Mouse (Mus musculus) yolk sac, embryonic 10.5 days (tissue): ENCODE measurements at regions not wholly inside any gene's neighbourhood (a gene's known extent, or its start where the extent isn't known, plus 50 kb on each side); places are given as distances from the start of the nearest gene placed in this dataset.

Experiments used
- DNase-seq: peaks from one replicate; pipeline ENCODE4 v3.0.0-alpha.2; 2017; ENCODE audit warnings: low spot score

DNA sequence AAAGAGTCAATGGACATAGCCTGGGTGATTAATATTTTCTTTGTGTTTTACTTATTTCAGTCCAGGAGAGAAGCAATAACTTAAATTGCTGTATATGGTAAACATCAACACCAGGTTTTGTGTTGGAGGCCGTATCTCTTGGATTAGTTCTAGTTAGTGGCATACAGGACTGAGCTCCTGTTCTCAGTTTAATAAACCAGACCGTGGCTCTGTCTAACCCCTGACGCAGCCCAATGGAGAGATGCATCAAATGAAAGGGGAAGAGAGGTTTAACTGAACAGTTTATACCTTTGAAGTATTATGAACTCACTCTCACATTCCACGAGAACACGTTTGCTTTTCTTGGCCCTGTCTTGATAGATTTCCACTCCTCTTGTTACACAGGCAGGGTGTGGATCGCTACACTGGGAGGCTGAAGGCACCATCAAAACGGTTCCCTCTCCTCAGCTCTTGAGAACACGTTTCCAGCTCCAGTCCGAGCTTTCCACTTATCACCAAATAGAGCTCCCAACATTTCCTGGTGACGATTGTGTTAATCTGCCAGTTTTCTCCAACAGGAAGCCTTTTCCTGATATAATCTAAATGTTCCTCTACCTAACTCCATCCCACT is 54.0 kb upstream of the Cerkl start:
- DNase-seq = no peak

DNA sequence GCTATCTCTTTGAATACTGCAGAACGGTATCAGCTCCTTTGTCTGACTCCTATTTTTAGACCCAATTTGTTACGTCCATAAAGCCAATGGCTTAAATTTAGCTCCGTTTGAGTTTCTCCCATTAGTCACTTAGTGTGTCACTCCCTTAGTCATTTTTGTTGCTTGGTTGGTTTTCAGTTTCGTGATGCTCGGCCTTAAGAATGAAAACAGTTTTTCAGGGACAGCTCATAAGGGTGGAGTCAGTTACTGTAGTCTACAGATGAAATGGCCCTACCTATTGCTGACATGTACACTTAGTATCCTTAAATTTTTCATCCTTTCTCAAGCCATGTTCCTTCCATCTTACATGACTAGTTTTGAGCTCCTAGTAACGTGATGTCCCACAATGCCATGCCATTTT is 54.5 kb upstream of the Cerkl start:
- no peak for DNase-seq

- DNase-seq = peak; percentile 16
Measured at GRCm38 (mm10) chr2:79511676-79512323, 55.2 kb upstream of the Cerkl start.

GRCm38 (mm10) chr2:79512374-79512773 is 55.8 kb upstream of the Cerkl start:
- no peak for DNase-seq

DNA sequence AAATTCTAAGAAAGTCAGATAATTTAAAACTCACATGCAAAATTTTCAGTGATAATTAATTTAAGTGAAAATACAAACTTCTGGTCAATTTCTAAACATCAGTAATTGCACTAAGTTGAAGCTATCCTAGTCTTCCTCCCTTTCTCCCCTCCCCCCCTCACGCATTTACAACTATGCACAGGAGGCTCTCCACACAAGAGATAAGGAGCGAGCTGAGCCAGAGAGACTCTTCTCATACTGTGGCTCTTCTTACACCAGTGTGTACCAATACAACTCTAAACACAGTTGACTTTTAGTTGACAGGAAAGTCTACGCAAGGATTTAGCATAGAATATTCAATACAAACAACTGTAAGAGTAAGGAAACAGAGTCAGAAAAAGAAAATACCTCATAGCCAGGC is 57.1 kb upstream of the Cerkl start:
- no peak for DNase-seq

- no peak for DNase-seq
Measured at GRCm38 (mm10) chr2:79518046-79518750, 61.6 kb upstream of the Cerkl start.

DNA sequence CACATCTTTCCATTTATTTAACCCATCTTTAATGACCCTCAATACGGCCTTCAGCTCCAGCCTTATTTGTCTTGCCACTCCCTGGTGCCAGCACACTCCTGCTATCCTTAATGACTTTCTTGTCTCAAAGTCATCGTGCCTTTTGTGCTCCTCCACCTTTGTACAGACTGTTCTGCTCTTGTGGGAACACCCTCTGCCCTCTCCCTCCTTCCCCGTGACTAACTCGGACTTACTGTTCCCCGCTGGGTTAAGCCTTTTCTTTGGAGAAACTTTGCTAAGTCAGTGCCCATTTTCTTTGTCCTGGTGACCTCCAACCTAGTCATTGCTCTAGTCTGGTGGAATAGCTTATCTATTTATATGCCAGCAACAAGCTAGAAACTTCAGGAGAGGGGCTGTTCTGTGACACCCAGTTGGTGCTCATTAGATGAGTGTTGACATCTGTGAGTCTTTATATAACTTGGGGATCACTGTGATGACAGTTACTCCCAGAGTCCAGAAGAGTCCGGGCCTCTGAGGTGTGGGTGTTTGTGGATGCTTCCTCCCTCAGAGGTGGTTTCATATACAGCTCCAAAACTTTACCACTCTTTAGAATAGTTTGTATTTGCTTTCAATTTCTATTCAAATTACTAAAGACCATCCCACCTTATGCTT is 63.3 kb upstream of the Cerkl start:
- DNase-seq = no peak

DNA sequence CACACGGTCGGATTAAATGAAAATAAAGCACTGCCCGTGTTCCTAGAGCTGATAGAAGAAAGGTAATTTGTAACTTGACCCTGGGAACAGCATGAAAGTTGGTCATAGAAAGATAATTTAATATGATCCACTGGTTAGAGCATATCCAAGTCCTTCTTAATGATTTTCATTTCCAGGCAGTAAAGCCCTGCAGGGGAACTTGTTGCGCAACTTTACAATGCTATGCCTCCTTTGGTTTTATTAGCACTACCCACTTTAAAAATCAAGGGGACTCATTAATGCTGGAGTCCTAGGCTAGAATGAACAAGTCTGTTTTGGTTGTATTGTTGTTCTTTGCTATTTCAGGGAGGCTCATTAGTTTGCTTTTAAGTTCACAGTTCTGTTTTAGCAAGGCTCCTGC is 66.9 kb upstream of the Cerkl start:
- no peak for DNase-seq

- no peak for DNase-seq
Measured at GRCm38 (mm10) chr2:79527529-79527928, 70.9 kb upstream of the Cerkl start.

GRCm38 (mm10) chr2:79528347-79528990 is 71.9 kb upstream of the Cerkl start:
- no peak for DNase-seq

DNA sequence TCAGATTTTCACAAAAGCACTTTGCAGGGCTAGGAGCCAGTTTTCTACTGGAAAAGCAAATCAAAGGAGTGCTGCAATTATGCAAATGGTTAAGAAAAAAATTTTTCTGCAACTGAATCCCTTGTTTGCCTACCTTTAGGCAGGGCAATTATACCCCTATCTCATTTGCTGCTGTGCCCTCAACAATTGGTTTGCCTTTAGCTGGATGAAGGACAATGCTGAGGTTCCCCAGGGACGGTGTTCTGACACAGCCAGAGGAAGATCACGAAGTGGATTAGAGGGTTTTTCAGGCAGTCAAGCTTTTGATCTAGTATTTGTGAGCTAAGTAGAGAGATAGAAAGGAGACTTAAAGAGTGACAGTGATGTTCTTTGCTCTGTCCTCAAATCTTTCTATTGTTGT is 72.6 kb upstream of the Cerkl start:
- no peak for DNase-seq

GRCm38 (mm10) chr2:79532610-79533160 is 76.1 kb upstream of the Cerkl start:
- no peak for DNase-seq

DNA sequence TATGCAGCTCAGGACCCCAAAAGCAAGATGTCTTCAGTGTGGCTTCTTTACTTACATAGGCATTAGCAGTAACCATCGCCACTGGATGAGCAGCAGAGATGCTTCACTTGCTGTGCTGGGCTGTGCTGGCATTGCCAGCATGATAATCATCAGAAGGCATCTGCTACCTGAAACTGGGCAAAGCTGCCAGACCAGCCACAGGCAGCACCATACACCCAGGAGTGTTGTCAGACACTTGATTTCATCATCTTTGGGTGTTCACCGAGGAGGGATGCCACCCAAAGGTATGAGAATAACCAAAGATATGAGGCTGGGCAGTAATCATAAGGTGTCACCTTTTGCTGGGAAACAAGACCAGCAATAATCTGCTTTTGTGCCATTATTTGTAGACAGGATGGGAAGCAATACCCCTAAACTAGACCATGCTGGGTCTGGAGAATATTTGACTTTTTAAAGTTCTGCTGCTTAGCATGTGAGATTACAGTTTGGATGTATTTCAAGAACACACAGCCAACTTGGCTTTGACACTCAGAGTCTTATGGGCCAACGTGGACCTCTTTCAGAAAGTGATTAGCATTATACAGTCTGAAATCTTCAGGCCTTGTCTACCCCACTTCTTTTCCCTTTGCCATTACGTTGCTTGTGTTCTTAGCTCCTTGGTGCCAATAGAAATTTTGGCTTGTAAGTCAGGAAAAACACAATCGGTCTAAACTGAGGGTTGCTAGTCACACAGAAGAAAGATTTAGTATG is 80.7 kb upstream of the Cerkl start:
- DNase-seq = no peak

- DNase-seq = no peak
Measured at GRCm38 (mm10) chr2:79540384-79540783, 83.8 kb upstream of the Cerkl start.

DNA sequence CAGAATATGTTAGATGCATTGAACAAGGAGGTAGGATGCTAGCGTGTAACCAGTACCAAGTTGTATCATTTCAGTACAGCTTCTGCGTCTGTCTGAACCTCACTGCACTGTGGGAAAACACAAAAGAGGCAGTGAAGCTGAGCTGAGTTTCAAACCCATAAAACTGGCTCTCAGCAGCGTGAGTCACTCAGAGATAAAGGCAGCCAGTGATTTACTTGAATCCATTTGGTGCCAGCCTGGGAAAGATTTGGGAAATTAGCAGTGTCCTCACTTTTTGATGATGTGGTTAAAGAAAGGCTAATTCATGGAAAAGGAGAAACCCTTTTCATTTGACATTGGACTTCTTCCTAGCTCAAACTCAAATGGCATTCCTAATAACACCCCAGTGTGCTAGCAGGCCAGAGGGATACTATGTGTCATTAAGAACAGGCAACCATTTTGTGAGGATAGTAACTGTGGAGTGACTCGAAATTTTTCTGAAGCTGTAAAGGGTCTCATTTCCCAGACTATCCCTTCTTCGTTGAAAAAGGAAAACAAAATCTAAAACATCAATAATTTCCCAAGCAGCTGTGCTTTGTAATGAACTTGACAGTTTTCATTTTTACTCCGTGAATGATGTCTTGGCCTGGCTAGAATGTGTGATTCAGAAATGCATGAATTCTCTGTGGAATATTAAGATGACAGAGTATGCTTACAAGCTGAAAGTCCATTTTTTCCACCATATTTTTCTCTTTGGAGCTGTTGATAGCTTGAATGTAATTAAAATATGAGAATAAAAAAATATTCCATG is 85.8 kb upstream of the Cerkl start:
- no peak for DNase-seq

- DNase-seq = no peak
Measured at GRCm38 (mm10) chr2:79543456-79543855, 86.9 kb upstream of the Cerkl start.

DNA sequence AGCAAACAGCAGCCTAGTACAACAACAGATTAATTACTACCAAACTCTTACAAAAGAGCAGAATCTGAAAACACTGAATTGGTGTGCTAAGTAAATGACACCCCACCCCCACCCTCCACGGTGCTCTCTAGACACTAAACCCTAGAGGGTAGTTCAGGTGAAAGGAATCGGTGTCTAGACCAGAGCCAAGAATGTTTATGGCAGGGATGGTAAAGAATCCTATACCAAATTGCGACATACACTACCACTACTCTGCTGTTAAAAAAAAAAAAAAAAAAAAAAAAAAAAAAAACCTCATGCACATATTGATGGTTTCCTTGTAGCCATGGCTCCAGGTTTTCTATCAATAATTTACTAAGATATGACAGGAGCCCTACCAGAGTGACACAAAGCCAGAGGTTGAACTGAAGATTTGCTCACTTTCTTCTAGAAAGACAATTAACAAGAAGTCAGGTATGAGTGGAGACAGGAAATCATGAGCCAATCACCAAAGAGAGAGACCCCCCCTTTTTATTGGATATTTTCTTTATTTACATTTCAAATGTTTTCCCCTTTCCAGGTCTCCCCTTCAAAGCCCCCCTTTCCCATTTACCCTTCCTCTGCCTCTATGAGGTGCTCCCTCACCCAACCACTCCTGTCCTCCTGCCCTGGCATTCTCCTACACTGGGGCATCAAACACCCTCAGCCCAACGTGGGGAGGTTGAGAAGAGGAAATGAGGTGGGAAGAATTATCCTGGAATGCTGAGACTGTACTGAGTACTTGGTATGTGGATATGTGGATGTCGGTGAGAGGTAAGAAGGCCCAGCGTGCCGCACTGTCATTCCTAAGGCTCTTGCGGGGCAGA is 87.6 kb upstream of the Cerkl start:
- DNase-seq = no peak

GRCm38 (mm10) chr2:79544793-79545260 is 88.2 kb upstream of the Cerkl start:
- DNase-seq = no peak

DNA sequence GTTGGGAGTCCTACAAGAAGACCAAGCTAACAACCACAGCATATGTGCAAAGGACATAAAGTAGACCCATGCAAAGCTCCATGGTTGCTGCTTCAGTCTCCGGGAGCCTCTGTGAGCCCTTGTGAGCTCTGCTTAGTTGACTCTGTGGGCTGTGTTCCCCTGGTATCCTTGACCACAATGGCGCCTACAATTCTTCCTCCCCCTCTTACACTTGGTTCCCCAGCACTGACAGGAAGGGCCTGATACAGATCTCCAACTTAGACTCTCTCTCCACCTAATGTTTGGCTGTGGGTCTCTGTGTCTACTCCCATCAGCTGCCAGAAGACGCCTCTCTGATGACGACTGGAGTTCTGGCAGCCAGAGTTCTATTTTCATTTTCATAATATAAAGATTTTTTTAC is 88.9 kb upstream of the Itprid2 start:
- no peak for DNase-seq

- DNase-seq = no peak
Measured at GRCm38 (mm10) chr2:79547284-79547683, 87.9 kb upstream of the Itprid2 start.
